Mouse (Mus musculus): Measurements from ENCODE around the gene Pom121l2. TPM values are rescaled to one million over a fixed set of nuclear protein-coding genes. Genes with fewer than 3 reads are reported as not detected.
A peak's percentile ranks its signal among the peaks of the same experiment; 100 is the strongest.

The Pom121l2 gene
- polyA plus RNA-seq, 1 experiment from 2014 or later = 0.29 TPM

GRCm38 (mm10) chr13:21944926-21945740 lies 35.9 kb upstream of the Pom121l2 start, which contains the start of gene Zfp184:
TSS of gene Zfp184 (plus strand) at chr13:21945094.
- H3K4me3 ChIP-seq (replicated peaks) = peak within 1 kb of the TSS; percentile 76
- H3K4me1 ChIP-seq = peaks cover 3% of the 10 kb centered on the region; the same call in 1 of the 2 replicates
- H3K9me3 ChIP-seq (replicated peaks) = no peaks in the 10 kb centered on the region
- ATAC-seq (ENCODE audit: insufficient number of reproducible peaks, low FRiP score, low TSS enrichment, low read depth) = peak; percentile 89
- peak within 1 kb of the TSS; percentile 75 for H3K4me2 ChIP-seq (replicated peaks)
- peaks cover 6% of the 10 kb centered on the region for H3K36me3 ChIP-seq
- peak within 1 kb of the TSS; percentile 54 for H3K9ac ChIP-seq
- under 1% methylated on average over 50 of the region's 50 CpGs for WGBS
- H3K27me3 ChIP-seq = no peaks in the 10 kb centered on the region
- H3K27ac ChIP-seq (replicated peaks) = peak within 1 kb of the TSS; percentile 72

DNA sequence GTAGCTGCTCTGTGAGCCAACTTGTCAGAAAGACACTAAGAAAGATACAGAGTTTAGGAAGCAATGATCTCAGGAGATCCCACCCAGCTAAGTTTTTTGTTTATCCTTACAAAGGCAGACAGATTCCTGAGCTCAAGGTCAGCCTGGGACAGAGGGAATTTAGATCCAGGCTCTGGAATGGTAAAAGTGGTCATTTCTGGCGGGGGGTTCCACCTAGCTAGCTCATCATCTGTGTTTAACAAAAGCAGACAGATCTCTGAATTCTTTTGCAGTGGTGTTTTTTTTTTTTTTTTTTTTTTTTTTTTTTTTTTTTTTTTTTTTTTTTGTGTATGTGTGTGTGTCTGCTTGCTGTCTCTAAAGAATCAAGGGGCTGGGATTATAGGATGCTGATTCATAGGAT lies 11.7 kb upstream of the Pom121l2 start:
- Histone ChIP-seq H3K27me3 (no peaks in the 10 kb centered on the region), H3K9me3 (replicated peaks) (no peaks in the 10 kb centered on the region), H3K4me2 (replicated peaks) (no peak overlapping the region), H3K36me3 (no peaks in the 10 kb centered on the region), H3K27ac (replicated peaks) (no peak overlapping the region), H3K4me1 (0 out of 2 replicates have a peak, but pooled peaks cover 2% of the 10 kb centered on the region), H3K9ac (no peak overlapping the region), H3K4me3 (replicated peaks) (no peak overlapping the region)
- ATAC-seq (ENCODE audit: insufficient number of reproducible peaks, low FRiP score, low TSS enrichment, low read depth) = no peak
- 41% methylated on average over 1 of the region's 1 CpGs for WGBS

DNA sequence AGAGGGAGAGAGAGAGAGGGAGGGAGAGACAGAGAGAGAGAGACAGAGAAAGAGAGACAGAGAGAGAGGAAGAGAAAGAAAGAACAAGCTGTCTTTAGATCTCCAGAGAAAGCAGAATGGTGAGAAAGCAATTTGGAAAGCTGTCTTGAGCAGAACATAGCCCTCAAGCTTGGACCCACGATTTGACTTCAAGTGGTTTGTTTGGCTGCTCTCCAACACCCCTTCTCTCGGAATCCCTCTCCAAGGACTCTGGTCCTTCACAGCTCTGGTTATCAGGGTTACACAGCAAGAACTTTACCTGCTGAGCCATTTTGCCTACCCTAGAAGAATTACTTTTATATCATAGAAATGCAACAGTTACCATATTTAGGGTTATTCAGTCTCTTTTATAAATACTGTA lies 11.2 kb upstream of the Pom121l2 start:
- H3K4me3 ChIP-seq (replicated peaks) = no peak overlapping the region
- H3K9me3 ChIP-seq (replicated peaks) = no peaks in the 10 kb centered on the region
- 57% methylated on average over 2 of the region's 2 CpGs for WGBS
- H3K9ac ChIP-seq = no peak overlapping the region
- no peaks in the 10 kb centered on the region for H3K36me3 ChIP-seq
- no peak for ATAC-seq (ENCODE audit: insufficient number of reproducible peaks, low FRiP score, low TSS enrichment, low read depth)
- H3K27ac ChIP-seq (replicated peaks) = no peak overlapping the region
- H3K4me2 ChIP-seq (replicated peaks) = no peak overlapping the region
- H3K4me1 ChIP-seq = 0 out of 2 replicates have a peak, but pooled peaks cover 2% of the 10 kb centered on the region
- no peaks in the 10 kb centered on the region for H3K27me3 ChIP-seq

- Histone ChIP-seq H3K36me3 (no peaks in the 10 kb centered on the region), H3K9ac (no peak overlapping the region), H3K4me2 (replicated peaks) (no peak overlapping the region), H3K27me3 (no peaks in the 10 kb centered on the region), H3K4me1 (0 out of 2 replicates have a peak, but pooled peaks cover 2% of the 10 kb centered on the region), H3K4me3 (replicated peaks) (no peak overlapping the region), H3K27ac (replicated peaks) (no peak overlapping the region), H3K9me3 (replicated peaks) (no peaks in the 10 kb centered on the region)
- WGBS = 30% methylated on average over 3 of the region's 3 CpGs
- no peak for ATAC-seq (ENCODE audit: insufficient number of reproducible peaks, low FRiP score, low TSS enrichment, low read depth)
These were observed 9.4 kb upstream of the Pom121l2 start for GRCm38 (mm10) chr13:21971641-21972040.

DNA sequence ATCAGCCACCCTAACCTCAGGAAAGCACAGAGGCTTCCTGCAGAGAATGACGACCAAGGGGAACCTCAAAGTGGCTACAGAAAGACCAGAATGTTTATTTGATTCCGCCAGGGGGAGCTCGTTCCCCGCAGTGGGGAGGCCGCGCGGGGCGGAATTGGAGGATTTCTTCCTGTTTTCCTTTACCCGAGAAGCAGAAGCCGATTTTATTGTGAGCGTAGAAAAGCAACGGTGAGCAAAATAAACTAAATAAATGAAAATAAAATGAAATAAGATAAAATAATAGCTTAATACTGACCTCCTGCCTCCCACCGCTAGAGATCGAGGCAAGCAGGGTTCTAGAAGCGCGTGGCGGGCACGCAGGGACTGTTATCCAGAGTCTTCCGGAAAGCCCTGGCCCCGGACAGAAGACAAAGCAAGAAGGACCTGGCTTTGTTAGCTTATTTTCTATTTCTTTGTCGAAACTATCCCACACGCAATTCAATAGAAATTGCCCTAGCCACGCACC lies 6.7 kb upstream of the Pom121l2 start:
- peak overlapping the region; percentile 38 for H3K4me2 ChIP-seq (replicated peaks)
- under 1% methylated on average over 23 of the region's 23 CpGs for WGBS
- peak overlapping the region; percentile 72 for H3K4me3 ChIP-seq (replicated peaks)
- H3K9ac ChIP-seq = peak overlapping the region; percentile 63
- H3K4me1 ChIP-seq = 0 out of 2 replicates have a peak, but pooled peaks cover 2% of the 10 kb centered on the region
- H3K27ac ChIP-seq (replicated peaks) = peak overlapping the region; percentile 93
- no peaks in the 10 kb centered on the region for H3K9me3 ChIP-seq (replicated peaks)
- no peaks in the 10 kb centered on the region for H3K36me3 ChIP-seq
- peaks cover 3% of the 10 kb centered on the region; the same call in 1 of the 2 replicates for H3K27me3 ChIP-seq
- peak; percentile 73; the same call in 1 of the 2 replicates for ATAC-seq (ENCODE audit: insufficient number of reproducible peaks, low FRiP score, low TSS enrichment, low read depth)

DNA sequence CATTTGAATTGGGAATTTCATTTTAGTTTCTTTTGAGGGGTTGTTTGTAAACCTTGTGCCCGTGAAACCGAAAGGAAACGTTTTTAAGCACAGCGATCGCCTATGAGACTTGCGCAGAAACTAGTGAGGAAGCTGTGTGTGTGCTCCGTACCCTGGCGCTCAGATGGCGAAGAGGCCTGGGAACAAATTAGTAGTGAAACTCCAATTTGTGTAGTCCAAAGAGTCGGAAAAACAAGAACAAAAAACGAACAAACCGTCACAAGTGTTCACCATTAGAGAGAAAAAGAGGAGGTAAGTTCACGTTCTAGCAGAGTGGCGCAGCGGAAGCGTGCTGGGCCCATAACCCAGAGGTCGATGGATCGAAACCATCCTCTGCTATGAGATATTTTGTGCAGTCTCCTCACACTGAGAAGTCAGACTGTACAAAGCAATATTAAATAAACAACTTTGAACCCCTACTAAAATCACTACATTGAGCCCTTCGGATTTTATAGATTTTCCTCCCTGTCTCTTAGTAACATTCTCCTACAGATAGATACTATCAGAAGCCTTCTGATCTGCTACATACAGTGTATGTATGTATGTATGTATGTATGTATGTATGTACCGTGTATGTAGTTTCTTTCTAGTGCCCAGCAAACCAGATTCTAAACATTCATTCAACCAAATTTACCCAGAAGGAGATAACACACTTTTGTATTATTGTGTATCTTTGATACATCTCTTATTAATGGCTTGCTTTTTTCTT lies 6.1 kb upstream of the Pom121l2 start:
- H3K9me3 ChIP-seq (replicated peaks) = no peaks in the 10 kb centered on the region
- H3K27ac ChIP-seq (replicated peaks) = peak overlapping the region; percentile 93
- no peaks in the 10 kb centered on the region for H3K36me3 ChIP-seq
- 0 out of 2 replicates have a peak, but pooled peaks cover 2% of the 10 kb centered on the region for H3K4me1 ChIP-seq
- peak overlapping the region; percentile 38 for H3K4me2 ChIP-seq (replicated peaks)
- 3% methylated on average over 20 of the region's 20 CpGs for WGBS
- ATAC-seq (ENCODE audit: insufficient number of reproducible peaks, low FRiP score, low TSS enrichment, low read depth) = peak; percentile 92
- H3K9ac ChIP-seq = peak overlapping the region; percentile 63
- H3K4me3 ChIP-seq (replicated peaks) = peak overlapping the region; percentile 72
- peaks cover 6% of the 10 kb centered on the region; the same call in 1 of the 2 replicates for H3K27me3 ChIP-seq

GRCm38 (mm10) chr13:21981803-21982193 lies 804 bp downstream of the Pom121l2 start:
- ATAC-seq (ENCODE audit: insufficient number of reproducible peaks, low FRiP score, low TSS enrichment, low read depth) = peak; percentile 51; the same call in 1 of the 2 replicates
- H3K4me2 ChIP-seq (replicated peaks) = peak overlapping the region; percentile 97
- H3K27me3 ChIP-seq = peaks cover 44% of the 10 kb centered on the region
- H3K9me3 ChIP-seq (replicated peaks) = no peaks in the 10 kb centered on the region
- 8% methylated on average over 17 of the region's 17 CpGs for WGBS
- H3K36me3 ChIP-seq = no peaks in the 10 kb centered on the region
- peak overlapping the region; percentile 56 for H3K4me3 ChIP-seq (replicated peaks)
- peak overlapping the region; percentile 55 for H3K9ac ChIP-seq
- peaks cover 13% of the 10 kb centered on the region for H3K4me1 ChIP-seq
- no peak overlapping the region for H3K27ac ChIP-seq (replicated peaks)

DNA sequence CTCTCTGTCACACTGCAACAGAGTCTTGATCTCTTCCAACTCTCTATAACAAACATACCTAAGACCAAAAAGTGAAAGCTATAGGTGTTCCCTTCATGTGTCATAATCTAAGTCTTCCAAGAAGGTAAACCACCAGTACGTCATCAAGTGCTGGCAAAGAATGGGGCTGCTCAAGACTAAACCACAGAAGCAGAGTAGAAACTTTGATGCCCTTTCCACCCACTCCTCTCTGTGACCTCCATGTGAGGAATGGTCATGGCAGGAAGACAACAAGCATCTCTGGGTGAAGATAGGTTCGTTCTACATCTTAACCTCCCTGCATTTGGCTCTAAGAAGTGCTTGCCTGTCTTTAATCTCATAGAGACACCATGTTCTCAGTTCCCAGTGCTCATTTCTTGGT lies 3.5 kb downstream of the Pom121l2 start:
- H3K9me3 ChIP-seq (replicated peaks) = no peaks in the 10 kb centered on the region
- 85% methylated on average over 2 of the region's 2 CpGs for WGBS
- peaks cover 44% of the 10 kb centered on the region for H3K27me3 ChIP-seq

DNA sequence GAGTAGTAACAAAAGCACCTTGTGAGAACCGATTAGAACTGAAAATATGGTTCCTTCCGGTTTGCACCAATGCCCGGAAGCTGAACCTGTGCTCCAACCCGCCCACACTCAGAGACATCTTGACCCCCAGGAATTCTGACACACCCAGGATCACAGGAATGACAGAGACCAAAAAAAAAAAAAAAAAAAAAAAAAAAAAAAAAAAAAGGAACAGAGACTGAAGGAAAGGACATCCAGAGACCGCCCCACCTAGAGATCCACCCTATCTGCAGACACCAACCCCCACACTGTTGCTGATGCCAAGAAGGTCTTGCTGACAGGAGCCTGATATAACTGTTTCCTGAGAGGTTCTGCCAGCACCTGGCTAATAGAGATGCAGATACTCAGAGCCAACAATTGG lies 11.6 kb downstream of the Pom121l2 start:
- no peak for ATAC-seq (ENCODE audit: insufficient number of reproducible peaks, low FRiP score, low TSS enrichment, low read depth)
- no peak overlapping the region for H3K4me3 ChIP-seq (replicated peaks)
- no peaks in the 10 kb centered on the region for H3K9me3 ChIP-seq (replicated peaks)
- 77% methylated on average over 5 of the region's 5 CpGs for WGBS
- peaks cover 40% of the 10 kb centered on the region for H3K27me3 ChIP-seq
- H3K9ac ChIP-seq = no peak overlapping the region
- no peak overlapping the region for H3K27ac ChIP-seq (replicated peaks)
- H3K36me3 ChIP-seq = no peaks in the 10 kb centered on the region
- H3K4me2 ChIP-seq (replicated peaks) = no peak overlapping the region
- peaks cover 16% of the 10 kb centered on the region for H3K4me1 ChIP-seq

More for the DNA sequence above, 3.5 kb downstream of the Pom121l2 start:
- H3K9ac ChIP-seq = no peak overlapping the region
- H3K4me1 ChIP-seq = peaks cover 13% of the 10 kb centered on the region
- no peak for ATAC-seq (ENCODE audit: insufficient number of reproducible peaks, low FRiP score, low TSS enrichment, low read depth)
- no peak overlapping the region for H3K4me3 ChIP-seq (replicated peaks)
- H3K4me2 ChIP-seq (replicated peaks) = no peak overlapping the region
- H3K36me3 ChIP-seq = no peaks in the 10 kb centered on the region
- no peak overlapping the region for H3K27ac ChIP-seq (replicated peaks)

GRCm38 (mm10) chr13:21993957-21994738 lies 13.2 kb downstream of the Pom121l2 start:
- 2% methylated on average over 22 of the region's 22 CpGs for WGBS
- no peak overlapping the region for H3K27ac ChIP-seq (replicated peaks)
- H3K4me3 ChIP-seq (replicated peaks) = no peak overlapping the region
- no peaks in the 10 kb centered on the region for H3K36me3 ChIP-seq
- H3K4me2 ChIP-seq (replicated peaks) = no peak overlapping the region
- peaks cover 16% of the 10 kb centered on the region for H3K4me1 ChIP-seq
- H3K9me3 ChIP-seq (replicated peaks) = no peaks in the 10 kb centered on the region
- no peak overlapping the region for H3K9ac ChIP-seq
- H3K27me3 ChIP-seq = peaks cover 55% of the 10 kb centered on the region
- ATAC-seq (ENCODE audit: insufficient number of reproducible peaks, low FRiP score, low TSS enrichment, low read depth) = no peak

Data from embryonic facial prominence, embryonic 15.5 days (tissue).